8 mouse cellular contexts compared by ENCODE assay signal in the genomic region with DNA sequence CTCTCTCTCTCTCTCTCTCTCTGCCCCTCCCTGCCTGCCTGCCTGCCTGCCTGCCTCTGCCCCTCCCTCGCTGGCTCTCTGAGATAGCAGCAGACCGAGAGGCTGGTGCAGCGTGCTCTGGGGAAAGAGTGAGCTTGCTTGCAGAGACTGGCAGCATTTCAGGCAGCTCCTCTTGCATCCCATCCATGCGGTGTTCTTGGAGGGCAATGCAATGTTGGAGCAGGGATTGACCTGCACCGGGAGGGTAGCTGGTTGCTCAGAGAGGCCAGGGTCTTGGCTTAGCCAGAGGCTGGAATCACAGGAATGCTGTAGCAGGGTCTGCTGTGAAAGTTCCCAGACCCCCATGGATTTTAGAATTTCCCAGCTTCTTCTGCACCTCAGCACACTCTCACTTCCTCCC.
DNase-seq lines count a peak whose midpoint lies in the region; ATAC-seq lines count a peak whose summit lies in the region.
"Had no signal": no experiment of that assay in that cellular context is flagged by ENCODE, and none has a peak within 500 bp of the region (broad histone marks: within the 10 kb centered on the region; RNA-seq: fewer than 3 reads in every experiment).

No protein-coding gene starts in this region.

- no peak overlapping the region; the same call in 1 of the 2 replicates for H3K4me3 ChIP-seq in stomach, embryonic 15.5 days (replicated peaks)

- H3K4me2 ChIP-seq in stomach, embryonic 15.5 days = peak overlapping the region; percentile 39

- H3K27me3 ChIP-seq in stomach, embryonic 15.5 days (replicated peaks) = no peaks in the 10 kb centered on the region

- H3K4me1 ChIP-seq in stomach, embryonic 15.5 days = peaks cover 8% of the 10 kb centered on the region; the same call in 1 of the 2 replicates

- peak; percentile 20 for DNase-seq in c-Kit-positive CD71-positive TER-119-positive erythroid progenitor cells, embryonic 14.5 days (ENCODE audit: low spot score)
- peak; percentile 62 to 72 for DNase-seq in cerebellum, postnatal 10 days
- peak; percentile 43 for DNase-seq in forelimb bud, embryonic 11.5 days (ENCODE audit: low read depth, low spot score)
- peak; percentile 32 for DNase-seq in layer of hippocampus, adult 9-10 months (ENCODE audit: low spot score)
- no peak for DNase-seq in kidney, adult 9 months

- peak overlapping the region; percentile 28; the same call in 1 of the 2 replicates for H3K27ac ChIP-seq in stomach, embryonic 15.5 days
- H3K27ac ChIP-seq: macrophage had no signal

- 6% methylated on average over 5 of the region's 5 CpGs for WGBS in stomach, embryonic 15.5 days

- H3K9ac ChIP-seq in stomach, embryonic 15.5 days = no peak overlapping the region

- no peaks in the 10 kb centered on the region for H3K9me3 ChIP-seq in stomach, embryonic 15.5 days

- H3K36me3 ChIP-seq in stomach, embryonic 15.5 days = no peaks in the 10 kb centered on the region

- ATAC-seq in megakaryocyte-erythroid progenitor cell, adult 5-6 weeks (replicated peaks; ENCODE audit: low FRiP score, low TSS enrichment, poor library complexity, severe bottlenecking) = peak; percentile 99
- ATAC-seq in stomach, embryonic 15.5 days (ENCODE audit: insufficient read depth, low FRiP score, low read depth) = no peak
